Mouse (Mus musculus): ENCODE data around the gene Tdrkh. TPM values are rescaled to one million over a fixed set of nuclear protein-coding genes. Genes with fewer than 3 reads are reported as not detected.

The Tdrkh gene
- total RNA-seq, 2 experiments from 2014 or later, result 3.2 to 3.6 TPM

DNA sequence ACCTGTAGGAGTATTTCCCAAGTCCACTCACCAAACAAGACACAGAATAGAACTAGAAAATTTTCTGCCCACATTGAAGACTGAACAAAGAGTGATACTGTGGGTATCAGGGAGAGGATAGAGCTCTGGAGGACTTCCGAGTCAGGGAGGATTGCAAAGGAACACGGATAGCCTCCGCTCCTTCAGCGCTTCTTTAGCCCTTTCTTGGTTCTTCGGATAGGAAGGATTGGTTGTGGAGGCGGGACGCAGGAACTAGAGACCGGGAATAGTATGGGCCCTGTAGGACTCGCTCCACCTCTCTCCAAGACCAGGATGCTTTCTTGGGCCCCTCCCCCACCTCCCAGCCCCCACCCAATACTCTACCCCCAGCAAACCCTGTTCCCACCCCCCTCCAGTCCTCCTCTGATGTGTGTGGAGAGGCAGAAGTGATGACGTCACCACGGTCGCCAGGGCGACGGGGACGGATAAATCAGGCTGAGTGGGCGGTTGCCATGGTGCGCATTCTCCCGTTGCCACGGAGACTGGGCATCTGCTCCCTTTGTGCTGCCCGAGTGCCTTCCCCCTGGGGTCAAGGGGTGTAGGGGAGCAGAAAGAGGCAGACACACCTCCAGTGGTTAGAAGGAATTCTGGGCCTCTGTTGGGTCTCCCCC, 70.8 kb downstream of the Tdrkh start:
- intact Hi-C loops (cut with DNase I), result no loop called here
- DNase-seq (ENCODE audit: low spot score), result no peak

Other genes with a start within 250 kb of the Tdrkh start
- not detected for gene Gm10696, start 235.1 kb upstream of the Tdrkh start, total RNA-seq (2021)
- not detected for gene Gm5286, start 216.6 kb upstream of the Tdrkh start, total RNA-seq (2021)
- not detected for gene Gm4778, start 149.2 kb upstream of the Tdrkh start, total RNA-seq (2021)
- 10 to 100 TPM; 17.5 TPM for gene Them4, start 103.2 kb upstream of the Tdrkh start, total RNA-seq (2021)
- not detected for gene Them5, start 71.2 kb upstream of the Tdrkh start, total RNA-seq (2021)
- not detected for gene C2cd4d, start 50.8 kb upstream of the Tdrkh start, total RNA-seq (2021)
- gene Rorc, start 40.5 kb upstream of the Tdrkh start, total RNA-seq (2021), result 10 to 100 TPM; 22.3 to 38.7 TPM
- gene Lingo4, start 14.8 kb upstream of the Tdrkh start, total RNA-seq (2021), result under 1 TPM; 0.06 to 0.08 TPM
- 10 to 100 TPM; 70.7 to 70.9 TPM for gene Mrpl9, start 30.0 kb downstream of the Tdrkh start, total RNA-seq (2021)
- gene Oaz3, start 30.6 kb downstream of the Tdrkh start, total RNA-seq (2021), result not detected
- not detected for gene Celf3, start 65.0 kb downstream of the Tdrkh start, total RNA-seq (2021)
- gene Riiad1, start 67.1 kb downstream of the Tdrkh start, total RNA-seq (2021), result under 1 TPM in 1 of 2 experiments, not detected in 1; 0.75 TPM
- gene Snx27, start 169.4 kb downstream of the Tdrkh start, total RNA-seq (2021), result 10 to 100 TPM; 26.9 to 28.0 TPM
- gene Gm10972, start 229.8 kb downstream of the Tdrkh start, total RNA-seq (2021), result not detected
- 1 to 10 TPM; 2.5 to 3.0 TPM for gene Tuft1, start 245.6 kb downstream of the Tdrkh start, total RNA-seq (2021)